Mouse (Mus musculus): Measurements from ENCODE around the gene Exoc4. TPM values are rescaled to one million over a fixed set of nuclear protein-coding genes. Genes with fewer than 3 reads are reported as not detected.

Gene Exoc4
- total and polyA plus RNA-seq, 3 experiments, result 10.5 to 86.2 (median 80.5) TPM

DNA sequence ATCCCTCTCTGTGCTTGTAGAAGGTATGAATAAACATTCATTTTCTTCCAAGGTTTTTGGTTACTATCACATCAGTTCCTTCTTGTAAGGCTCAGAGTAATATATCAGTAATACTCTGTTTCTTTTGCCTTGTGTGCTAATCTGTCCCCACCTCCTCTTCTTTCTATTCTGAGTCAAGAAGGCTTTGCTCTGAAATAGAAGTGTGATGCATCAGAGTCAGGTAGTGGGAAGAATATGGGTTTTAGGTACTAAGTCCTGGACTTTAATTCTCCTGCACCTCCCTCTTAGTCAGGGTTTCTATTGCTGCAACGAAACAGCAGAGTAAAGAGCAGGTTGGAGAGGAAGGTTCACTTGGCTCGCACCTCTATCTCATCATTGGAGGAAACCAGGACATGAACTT lies 240.9 kb downstream of the Exoc4 start:
- H3K27me3 ChIP-seq (ENCODE audit: insufficient read depth, low read length), result no peaks in the 10 kb centered on the region
- DNase-seq (ENCODE audit: low spot score) (no peak), ATAC-seq (ENCODE audit: extremely low read depth, insufficient number of reproducible peaks, low FRiP score, poor library complexity, severe bottlenecking) (no peak)
- TF ChIP-seq GATA2 (IDR thresholded peaks at IDR 0.05; ENCODE audit: borderline replicate concordance, low read depth, low read length) (no peak), GATA1 (IDR thresholded peaks at IDR 0.05; ENCODE audit: borderline replicate concordance, low read length) (no peak), CTCF (IDR thresholded peaks at IDR 0.05; ENCODE audit: low read depth, low read length) (no peak), TAL1 (conservative IDR thresholded peaks at IDR 0.05; ENCODE audit: low read depth, low read length) (no peak), POLR2AphosphoS5 (IDR thresholded peaks at IDR 0.05; ENCODE audit: insufficient replicate concordance, low read depth, low read length) (no peak)
- H3K4me1 ChIP-seq (ENCODE audit: insufficient read depth, low read depth, low read length), result no peaks in the 10 kb centered on the region
- no peaks in the 10 kb centered on the region for H3K9me3 ChIP-seq (replicated peaks)
- H3K36me3 ChIP-seq (replicated peaks), result peaks cover 3% of the 10 kb centered on the region
- no peak overlapping the region for H3K4me3 ChIP-seq (ENCODE audit: low read depth, low read length)

DNA sequence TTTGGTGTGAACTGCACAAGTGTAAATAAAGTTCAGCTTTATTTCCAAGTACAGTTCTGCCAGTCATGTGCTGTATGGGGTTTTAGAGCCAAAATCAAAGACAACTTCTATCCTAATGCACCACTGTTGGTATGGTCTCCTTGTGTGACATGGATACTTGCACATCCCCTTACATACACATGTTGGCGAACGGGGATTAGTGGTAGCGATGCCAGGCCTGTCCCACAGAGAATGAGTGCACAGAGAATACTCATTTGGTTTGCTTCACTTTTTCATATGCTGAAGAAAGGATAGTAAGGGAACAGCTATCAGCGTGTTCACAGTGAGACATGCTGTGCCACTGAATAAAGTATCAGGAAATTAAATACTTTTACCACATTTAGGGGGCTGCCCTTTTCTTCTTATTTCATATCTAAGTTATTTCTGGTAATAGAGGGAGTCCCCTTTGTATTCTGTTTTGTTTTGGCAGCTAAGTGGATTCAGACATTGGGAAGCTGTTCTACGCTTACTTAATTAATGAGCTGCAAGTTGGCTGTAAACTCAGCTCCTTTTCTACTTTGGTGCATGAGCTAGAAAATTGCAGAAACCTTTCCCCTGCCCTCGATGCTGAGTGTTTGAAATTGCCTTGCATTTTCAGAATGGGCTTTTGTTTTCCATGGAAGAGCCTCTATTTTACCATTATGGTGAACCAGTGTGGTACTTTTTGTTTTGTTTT lies 247.4 kb downstream of the Exoc4 start:
- ATAC-seq (ENCODE audit: extremely low read depth, insufficient number of reproducible peaks, low FRiP score, poor library complexity, severe bottlenecking) (no peak), DNase-seq (ENCODE audit: low spot score) (no peak)
- no peaks in the 10 kb centered on the region for H3K9me3 ChIP-seq (replicated peaks)
- H3K4me1 ChIP-seq (ENCODE audit: insufficient read depth, low read depth, low read length), result no peaks in the 10 kb centered on the region
- no peak overlapping the region for H3K4me3 ChIP-seq (ENCODE audit: low read depth, low read length)
- no peak for TF ChIP-seq CTCF (IDR thresholded peaks at IDR 0.05; ENCODE audit: low read depth, low read length)
- TF ChIP-seq POLR2AphosphoS5 (IDR thresholded peaks at IDR 0.05; ENCODE audit: insufficient replicate concordance, low read depth, low read length), result no peak
- no peak for TF ChIP-seq GATA1 (IDR thresholded peaks at IDR 0.05; ENCODE audit: borderline replicate concordance, low read length)
- no peak for TF ChIP-seq GATA2 (IDR thresholded peaks at IDR 0.05; ENCODE audit: borderline replicate concordance, low read depth, low read length)
- TF ChIP-seq TAL1 (conservative IDR thresholded peaks at IDR 0.05; ENCODE audit: low read depth, low read length), result no peak
- no peaks in the 10 kb centered on the region for H3K27me3 ChIP-seq (ENCODE audit: insufficient read depth, low read length)
- peaks cover 4% of the 10 kb centered on the region for H3K36me3 ChIP-seq (replicated peaks)

DNA sequence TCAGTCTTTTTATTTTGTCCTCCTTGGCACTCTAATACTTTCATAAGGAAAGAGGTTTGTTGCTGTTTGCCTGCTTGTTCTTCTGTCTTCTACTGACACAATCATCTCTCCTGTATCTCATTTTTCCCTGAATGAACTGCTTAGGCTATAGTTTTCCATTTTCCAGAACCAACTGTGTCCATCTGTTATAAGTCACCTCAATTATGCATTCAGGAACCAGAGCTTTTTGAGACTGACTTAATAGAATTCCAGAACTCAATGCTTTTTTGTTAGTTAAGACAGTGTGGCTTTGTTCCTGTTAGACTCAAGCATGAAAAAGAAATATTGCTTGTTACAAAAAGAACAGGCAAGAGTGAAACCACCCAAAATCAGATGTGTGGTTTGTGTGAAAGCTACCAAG lies 248.5 kb downstream of the Exoc4 start:
- no peak for TF ChIP-seq GATA1 (IDR thresholded peaks at IDR 0.05; ENCODE audit: borderline replicate concordance, low read length)
- no peak for TF ChIP-seq TAL1 (conservative IDR thresholded peaks at IDR 0.05; ENCODE audit: low read depth, low read length)
- TF ChIP-seq POLR2AphosphoS5 (IDR thresholded peaks at IDR 0.05; ENCODE audit: insufficient replicate concordance, low read depth, low read length), result no peak
- TF ChIP-seq CTCF (IDR thresholded peaks at IDR 0.05; ENCODE audit: low read depth, low read length), result no peak
- TF ChIP-seq GATA2 (IDR thresholded peaks at IDR 0.05; ENCODE audit: borderline replicate concordance, low read depth, low read length), result no peak

DNA sequence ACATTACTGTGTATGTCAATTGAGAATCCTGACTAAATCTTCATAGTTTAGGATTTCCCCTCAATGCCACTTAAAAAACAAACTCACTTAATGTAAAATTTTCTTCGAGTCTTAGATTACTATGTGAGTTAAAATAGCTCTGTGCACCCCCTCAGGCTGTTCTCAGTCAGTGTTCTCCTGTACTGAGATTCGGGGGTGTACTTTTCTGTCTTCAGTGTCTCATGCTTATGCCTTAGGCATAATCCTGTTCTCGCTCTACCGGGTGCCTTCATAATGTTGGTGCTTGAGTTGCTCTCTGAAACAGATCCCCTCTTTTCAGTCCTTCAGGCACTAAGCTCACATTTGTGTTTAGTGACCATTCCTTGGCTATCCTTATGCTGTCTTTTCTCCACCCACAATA lies 253.5 kb downstream of the Exoc4 start:
- no peak for ATAC-seq (ENCODE audit: extremely low read depth, insufficient number of reproducible peaks, low FRiP score, poor library complexity, severe bottlenecking)
- no peak overlapping the region for H3K4me3 ChIP-seq (ENCODE audit: low read depth, low read length)
- H3K27me3 ChIP-seq (ENCODE audit: insufficient read depth, low read length), result no peaks in the 10 kb centered on the region
- TF ChIP-seq GATA2 (IDR thresholded peaks at IDR 0.05; ENCODE audit: borderline replicate concordance, low read depth, low read length), result no peak
- no peak for TF ChIP-seq GATA1 (IDR thresholded peaks at IDR 0.05; ENCODE audit: borderline replicate concordance, low read length)
- TF ChIP-seq CTCF (IDR thresholded peaks at IDR 0.05; ENCODE audit: low read depth, low read length), result no peak
- TF ChIP-seq POLR2AphosphoS5 (IDR thresholded peaks at IDR 0.05; ENCODE audit: insufficient replicate concordance, low read depth, low read length), result no peak
- no peak for TF ChIP-seq TAL1 (conservative IDR thresholded peaks at IDR 0.05; ENCODE audit: low read depth, low read length)
- H3K9me3 ChIP-seq (replicated peaks), result no peaks in the 10 kb centered on the region
- H3K4me1 ChIP-seq (ENCODE audit: insufficient read depth, low read depth, low read length), result no peaks in the 10 kb centered on the region
- no peak for DNase-seq (ENCODE audit: low spot score)
- peaks cover 6% of the 10 kb centered on the region for H3K36me3 ChIP-seq (replicated peaks)

More for the DNA sequence above, 248.5 kb downstream of the Exoc4 start:
- ATAC-seq (ENCODE audit: extremely low read depth, insufficient number of reproducible peaks, low FRiP score, poor library complexity, severe bottlenecking) (no peak), DNase-seq (ENCODE audit: low spot score) (no peak)
- no peaks in the 10 kb centered on the region for H3K9me3 ChIP-seq (replicated peaks)
- H3K4me1 ChIP-seq (ENCODE audit: insufficient read depth, low read depth, low read length), result no peaks in the 10 kb centered on the region
- no peak overlapping the region for H3K4me3 ChIP-seq (ENCODE audit: low read depth, low read length)
- peaks cover 4% of the 10 kb centered on the region for H3K36me3 ChIP-seq (replicated peaks)
- no peaks in the 10 kb centered on the region for H3K27me3 ChIP-seq (ENCODE audit: insufficient read depth, low read length)

DNA sequence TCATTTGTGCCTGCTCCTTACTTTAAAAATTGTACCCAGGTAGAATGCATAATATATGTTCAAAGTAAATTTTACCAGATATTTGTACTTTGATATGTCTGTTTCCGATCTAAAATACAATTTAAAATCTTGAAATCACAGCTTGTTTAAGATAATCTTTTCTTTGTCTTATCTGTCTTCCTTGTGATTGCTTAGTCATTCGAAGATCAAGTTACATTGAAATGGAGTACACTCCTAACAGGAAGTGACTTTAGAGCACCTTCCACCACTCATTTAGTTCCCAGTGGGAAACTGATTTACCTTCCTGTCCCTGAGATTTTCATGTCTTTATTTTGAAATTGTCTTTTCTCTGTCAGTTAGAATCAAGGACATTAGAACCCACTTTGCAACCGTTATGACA lies 254.5 kb downstream of the Exoc4 start:
- no peak overlapping the region for H3K4me3 ChIP-seq (ENCODE audit: low read depth, low read length)
- no peak for ATAC-seq (ENCODE audit: extremely low read depth, insufficient number of reproducible peaks, low FRiP score, poor library complexity, severe bottlenecking)
- H3K27me3 ChIP-seq (ENCODE audit: insufficient read depth, low read length), result no peaks in the 10 kb centered on the region
- TF ChIP-seq TAL1 (conservative IDR thresholded peaks at IDR 0.05; ENCODE audit: low read depth, low read length) (no peak), POLR2AphosphoS5 (IDR thresholded peaks at IDR 0.05; ENCODE audit: insufficient replicate concordance, low read depth, low read length) (no peak), CTCF (IDR thresholded peaks at IDR 0.05; ENCODE audit: low read depth, low read length) (no peak), GATA2 (IDR thresholded peaks at IDR 0.05; ENCODE audit: borderline replicate concordance, low read depth, low read length) (no peak), GATA1 (IDR thresholded peaks at IDR 0.05; ENCODE audit: borderline replicate concordance, low read length) (no peak)
- DNase-seq (ENCODE audit: low spot score), result no peak
- no peaks in the 10 kb centered on the region for H3K9me3 ChIP-seq (replicated peaks)
- no peaks in the 10 kb centered on the region for H3K4me1 ChIP-seq (ENCODE audit: insufficient read depth, low read depth, low read length)
- peaks cover 6% of the 10 kb centered on the region for H3K36me3 ChIP-seq (replicated peaks)

DNA sequence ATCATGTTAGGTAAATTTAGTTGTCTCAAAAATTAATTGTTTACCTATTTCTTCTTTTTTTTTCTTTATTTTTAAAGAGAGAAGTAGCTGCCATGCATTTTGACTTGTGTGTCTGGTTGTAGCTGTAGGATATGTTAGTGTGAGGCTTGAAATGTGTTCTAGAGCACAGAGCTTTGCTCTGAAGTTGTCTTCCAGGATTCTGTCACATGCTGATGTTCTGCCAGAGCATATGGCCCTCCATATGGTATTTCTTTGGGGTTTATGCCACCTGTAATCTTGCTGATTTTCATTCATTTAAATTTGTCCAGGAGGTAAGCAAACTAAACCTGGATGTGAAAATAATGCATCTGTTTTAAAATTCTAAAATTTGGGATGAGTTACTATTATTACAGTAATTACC lies 258.2 kb downstream of the Exoc4 start:
- no peaks in the 10 kb centered on the region for H3K9me3 ChIP-seq (replicated peaks)
- H3K36me3 ChIP-seq (replicated peaks), result peaks cover 9% of the 10 kb centered on the region
- H3K4me3 ChIP-seq (ENCODE audit: low read depth, low read length), result no peak overlapping the region
- H3K27me3 ChIP-seq (ENCODE audit: insufficient read depth, low read length), result no peaks in the 10 kb centered on the region
- peaks cover 4% of the 10 kb centered on the region for H3K4me1 ChIP-seq (ENCODE audit: insufficient read depth, low read depth, low read length)
- ATAC-seq (ENCODE audit: extremely low read depth, insufficient number of reproducible peaks, low FRiP score, poor library complexity, severe bottlenecking) (no peak), DNase-seq (ENCODE audit: low spot score) (no peak)
- TF ChIP-seq GATA1 (IDR thresholded peaks at IDR 0.05; ENCODE audit: borderline replicate concordance, low read length) (no peak), CTCF (IDR thresholded peaks at IDR 0.05; ENCODE audit: low read depth, low read length) (no peak), TAL1 (conservative IDR thresholded peaks at IDR 0.05; ENCODE audit: low read depth, low read length) (no peak), POLR2AphosphoS5 (IDR thresholded peaks at IDR 0.05; ENCODE audit: insufficient replicate concordance, low read depth, low read length) (no peak), GATA2 (IDR thresholded peaks at IDR 0.05; ENCODE audit: borderline replicate concordance, low read depth, low read length) (no peak)

Measured in G1E (cell line).